Mouse (Mus musculus) pancreas, adult 10 weeks (tissue): ENCODE results near the gene Gnptab. TPM values are rescaled to one million over a fixed set of nuclear protein-coding genes. Genes with fewer than 3 reads are reported as not detected.

Experiments used
- polyA plus RNA-seq: library from polyadenylated mRNA; stranded (reverse); fragments of 350-450 nt; fragmentation: Illumina TruSeq; extraction: RNeasy Lipid Tissue Mini Kit (QIAGEN cat#74804); gene quantifications from one replicate; pipeline ENCODE4 v1.2.3, GENCODE M21; 2015; ENCODE audit warnings: low read depth, low replicate concordance; ENCODE audit not compliant: insufficient read depth

Gene Gnptab
- 6.6 TPM for polyA plus RNA-seq

GRCm38 (mm10) chr10:88379013-88379885 is at the start of gene Gnptab, which contains the start of gene Dram1:
Gnptab (plus strand) TSS chr10:88379132.
Dram1 (minus strand) TSS chr10:88379080.

GRCm38 (mm10) chr10:88459502-88459992 is 80.6 kb downstream of the Gnptab start, which contains the start of gene Sycp3:
Sycp3 (plus strand) TSS chr10:88459569.

Other genes with a start within 250 kb of the Gnptab start
- not detected for gene Parpbp, start 232.2 kb upstream of the Gnptab start, polyA plus RNA-seq
- 2.9 TPM for gene Nup37, start 232.1 kb upstream of the Gnptab start, polyA plus RNA-seq
- 8.2 TPM for gene Washc3, start 178.0 kb upstream of the Gnptab start, polyA plus RNA-seq
- gene Dram1, start 52 bp upstream of the Gnptab start, polyA plus RNA-seq: 5.3 TPM
- gene Sycp3, start 80.4 kb downstream of the Gnptab start, polyA plus RNA-seq: not detected
- 13.2 TPM for gene Chpt1, start 124.9 kb downstream of the Gnptab start, polyA plus RNA-seq
- gene Mybpc1, start 226.0 kb downstream of the Gnptab start, polyA plus RNA-seq: not detected